20 mouse cellular contexts compared by ENCODE assay signal in the genomic region with DNA sequence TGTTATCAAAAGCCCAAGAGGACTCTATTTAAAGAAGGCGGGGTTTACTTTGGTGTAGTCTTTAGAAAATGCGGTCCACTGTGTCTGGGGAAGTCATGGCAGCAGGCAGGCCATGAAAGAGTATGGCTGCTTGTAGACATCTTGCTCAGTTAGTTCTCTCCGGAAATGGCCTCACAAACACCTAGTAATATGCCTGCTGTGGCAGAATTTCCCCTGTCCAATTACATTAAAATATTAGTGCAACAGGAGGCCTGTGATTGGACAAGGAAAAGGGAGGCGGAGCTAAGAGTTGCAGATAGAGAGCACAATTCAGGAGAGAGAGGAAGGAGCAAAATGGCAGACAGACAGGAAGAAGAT. TPM values are rescaled to one million over a fixed set of nuclear protein-coding genes. Genes with fewer than 3 reads are reported as not detected.
A peak's percentile ranks its signal among the peaks of the same experiment; 100 is the strongest.
DNase-seq lines count a peak whose midpoint lies in the region; ATAC-seq and TF ChIP-seq lines count a peak whose summit lies in the region.
"Had no signal": no experiment of that assay in that cellular context is flagged by ENCODE, and none has a peak within 500 bp of the region (broad histone marks: within the 10 kb centered on the region; RNA-seq: fewer than 3 reads in every experiment).

No protein-coding gene starts in this region.

- 66% methylated on average over 4 of the region's 4 CpGs for WGBS in limb, embryonic 12.5 days
- WGBS in limb, embryonic 10.5 days: 96% methylated on average over 4 of the region's 4 CpGs
- WGBS in limb, embryonic 14.5 days: 52% methylated on average over 4 of the region's 4 CpGs

- peaks cover 40% of the 10 kb centered on the region for H3K4me1 ChIP-seq in limb, embryonic 12.5 days (replicated peaks)
- peaks cover 16% of the 10 kb centered on the region for H3K4me1 ChIP-seq in limb, embryonic 10.5 days
- peaks cover 42% of the 10 kb centered on the region for H3K4me1 ChIP-seq in limb, embryonic 14.5 days (ENCODE audit: control insufficient read depth, insufficient read depth, low read length)
- H3K4me1 ChIP-seq: liver, embryonic 15.5 days; megakaryocyte, embryonic 14.5 days; midbrain, embryonic 13.5 days had no signal

- TF ChIP-seq POLR2A in limb, embryonic 14.5 days (IDR thresholded peaks at IDR 0.05; ENCODE audit: borderline replicate concordance, extremely low read depth, insufficient read depth, insufficient read length): no peak

- H3K4me3 ChIP-seq in limb, embryonic 12.5 days (replicated peaks): no peak overlapping the region
- H3K4me3 ChIP-seq in limb, embryonic 10.5 days: no peak overlapping the region
- H3K4me3 ChIP-seq in limb, embryonic 14.5 days (replicated peaks; ENCODE audit: low read length): no peak overlapping the region
- H3K4me3 ChIP-seq: gastrocnemius, adult 2 months; hindbrain, embryonic 12.5 days; liver, embryonic 15.5 days; megakaryocyte, embryonic 14.5 days; midbrain, embryonic 13.5 days had no signal

- H3K27me3 ChIP-seq in limb, embryonic 12.5 days: no peaks in the 10 kb centered on the region
- no peaks in the 10 kb centered on the region for H3K27me3 ChIP-seq in limb, embryonic 10.5 days (ENCODE audit: low read depth, poor library complexity, severe bottlenecking)
- no peaks in the 10 kb centered on the region for H3K27me3 ChIP-seq in limb, embryonic 14.5 days (ENCODE audit: control insufficient read depth, insufficient read depth, low read length)
- H3K27me3 ChIP-seq: hindbrain, embryonic 12.5 days; liver, embryonic 15.5 days; midbrain, embryonic 13.5 days had no signal

- DNase-seq in limb, embryonic 10.5 days (ENCODE audit: low spot score): no peak
- DNase-seq in 3T3-L1 (ENCODE audit: low read depth, low spot score) (peak; percentile 13), R1 (ENCODE audit: low read depth, low spot score) (peak; percentile 80)
- peak; percentile 60 for DNase-seq in limb, embryonic 14.5 days (ENCODE audit: low spot score)
- DNase-seq in cerebellum, adult 11 months: no peak
- DNase-seq in thymus, postnatal 25 days: no peak
- no peak for DNase-seq in right cerebral cortex, adult 2 months (ENCODE audit: low spot score in 2 of 2)
- DNase-seq: adrenal gland, postnatal 14 days; cerebellum, adult 8-10 months; gastrocnemius, adult 2 months; layer of hippocampus, adult 9-11 months; liver; lung, postnatal 36 days; right cerebral cortex, postnatal 14 days had no signal

- no peaks in the 10 kb centered on the region for H3K36me3 ChIP-seq in limb, embryonic 12.5 days
- no peaks in the 10 kb centered on the region for H3K36me3 ChIP-seq in limb, embryonic 10.5 days
- no peaks in the 10 kb centered on the region for H3K36me3 ChIP-seq in limb, embryonic 14.5 days (ENCODE audit: control insufficient read depth, insufficient read depth, low read length)
- H3K36me3 ChIP-seq: hindbrain, embryonic 12.5 days; liver, embryonic 15.5 days; midbrain, embryonic 13.5 days had no signal

- no peak overlapping the region for H3K4me2 ChIP-seq in limb, embryonic 12.5 days
- no peak overlapping the region for H3K4me2 ChIP-seq in limb, embryonic 14.5 days (replicated peaks; ENCODE audit: low read depth, low read length, severe bottlenecking)
- H3K4me2 ChIP-seq: hindbrain, embryonic 12.5 days; liver, embryonic 15.5 days; midbrain, embryonic 13.5 days had no signal

- peak overlapping the region; percentile 89 for H3K27ac ChIP-seq in limb, embryonic 12.5 days
- H3K27ac ChIP-seq in limb, embryonic 10.5 days: no peak overlapping the region
- H3K27ac ChIP-seq in limb, embryonic 14.5 days (replicated peaks; ENCODE audit: low read depth, low read length): peak overlapping the region; percentile 88
- H3K27ac ChIP-seq: hindbrain, embryonic 12.5 days; liver, embryonic 15.5 days; midbrain, embryonic 13.5 days had no signal

- ATAC-seq in limb, embryonic 12.5 days (ENCODE audit: insufficient number of reproducible peaks, insufficient read depth, low FRiP score, low TSS enrichment, low read depth): no peak
- peak; percentile 42 for ATAC-seq in limb, embryonic 14.5 days (ENCODE audit: low FRiP score, low read depth)
- ATAC-seq: forebrain, embryonic 14.5 days; midbrain, embryonic 13.5 days had no signal

- H3K9me3 ChIP-seq in limb, embryonic 12.5 days: no peaks in the 10 kb centered on the region
- no peaks in the 10 kb centered on the region for H3K9me3 ChIP-seq in limb, embryonic 10.5 days (replicated peaks)
- H3K9me3 ChIP-seq in limb, embryonic 14.5 days (ENCODE audit: control insufficient read depth, low read length): no peaks in the 10 kb centered on the region
- H3K9me3 ChIP-seq: hindbrain, embryonic 12.5 days; liver, embryonic 15.5 days; megakaryocyte, embryonic 14.5 days; midbrain, embryonic 13.5 days had no signal

- no peak overlapping the region for H3K9ac ChIP-seq in limb, embryonic 12.5 days (replicated peaks)
- no peak overlapping the region for H3K9ac ChIP-seq in limb, embryonic 14.5 days (ENCODE audit: low read depth, low read length, severe bottlenecking)
- H3K9ac ChIP-seq: hindbrain, embryonic 12.5 days; liver, embryonic 15.5 days; midbrain, embryonic 13.5 days had no signal

RNA-seq across cellular contexts. Expression of a gene that starts 45.0 kb away (rescaled TPM):
- 25.3 and 28.6 TPM in 2 replicates for polyA plus RNA-seq in limb, embryonic 12.5 days (2016; fragmentation: Nextera tagmentation; extraction: Ambion mirVana)
- 9.8 and 14.1 TPM in 2 replicates for polyA plus RNA-seq in limb, embryonic 10.5 days (2016; fragmentation: Nextera tagmentation; extraction: Ambion mirVana)
- 58.8 and 73.8 TPM in 2 replicates for polyA plus RNA-seq in limb, embryonic 14.5 days (2012; rRNA removed)
- polyA plus RNA-seq in limb, embryonic 14.5 days (2014; fragmentation: Nextera tagmentation; extraction: Ambion mirVana): 67.2 and 71.5 TPM in 2 replicates

Comparison
In these comparisons a context has a peak if more than half of its experiments do, and no peak if none do; other contexts are left out.
1. DNase-seq: peak in 3T3-L1 (single experiment), R1 (single experiment) and limb, embryonic 14.5 days (single experiment); none in limb, embryonic 10.5 days (single experiment), cerebellum, adult 11 months (single experiment), thymus, postnatal 25 days (single experiment) and right cerebral cortex, adult 2 months (0 of 2).